Mouse (Mus musculus): ENCODE results near the gene Dnase1l2. TPM values are rescaled to one million over a fixed set of nuclear protein-coding genes. Genes with fewer than 3 reads are reported as not detected.

Dnase1l2 gene
- polyA plus RNA-seq (2015; fragmentation: Nextera tagmentation; extraction: Ambion mirVana): 7.9 and 9.9 TPM in 2 replicates

- Histone ChIP-seq H3K4me3 (ENCODE audit: low read depth, low read length) (no peak within 1 kb of the TSS), H3K27ac (ENCODE audit: low read length) (no peak within 1 kb of the TSS), H3K4me2 (ENCODE audit: low read length) (no peak within 1 kb of the TSS), H3K4me1 (ENCODE audit: control insufficient read depth, insufficient read depth, low read length) (no peaks in the 10 kb centered on the region), H3K9me3 (replicated peaks; ENCODE audit: control insufficient read depth, low read length, poor library complexity, severe bottlenecking) (no peaks in the 10 kb centered on the region), H3K9ac (ENCODE audit: low read depth, low read length) (no peak within 1 kb of the TSS), H3K27me3 (ENCODE audit: control insufficient read depth, insufficient read depth, low read depth, low read length) (no peaks in the 10 kb centered on the region), H3K36me3 (ENCODE audit: control insufficient read depth, insufficient read depth, low read length) (peaks cover 56% of the 10 kb centered on the region)
- 82% methylated on average over 7 of the region's 7 CpGs for WGBS
- ATAC-seq: no peak
Measured at GRCm38 (mm10) chr17:24442632-24443155, at the start of gene Dnase1l2. Dnase1l2 (minus strand) TSS chr17:24443105.

GRCm38 (mm10) chr17:24490399-24490798 is 47.5 kb upstream of the Dnase1l2 start:
- peak overlapping the region; percentile 82 for H3K9ac ChIP-seq (ENCODE audit: low read depth, low read length)
- no peaks in the 10 kb centered on the region for H3K27me3 ChIP-seq (ENCODE audit: control insufficient read depth, insufficient read depth, low read depth, low read length)
- peak overlapping the region; percentile 85 for H3K27ac ChIP-seq (ENCODE audit: low read length)
- WGBS: 48% methylated on average over 4 of the region's 4 CpGs
- H3K4me3 ChIP-seq (ENCODE audit: low read depth, low read length): peak overlapping the region; percentile 59
- H3K9me3 ChIP-seq (replicated peaks; ENCODE audit: control insufficient read depth, low read length, poor library complexity, severe bottlenecking): no peaks in the 10 kb centered on the region
- no peaks in the 10 kb centered on the region for H3K36me3 ChIP-seq (ENCODE audit: control insufficient read depth, insufficient read depth, low read length)
- ATAC-seq: no peak
- H3K4me1 ChIP-seq (ENCODE audit: control insufficient read depth, insufficient read depth, low read length): peaks cover 34% of the 10 kb centered on the region
- H3K4me2 ChIP-seq (ENCODE audit: low read length): peak overlapping the region; percentile 93

- Histone ChIP-seq H3K27ac (ENCODE audit: low read length) (peak overlapping the region; percentile 85), H3K4me2 (ENCODE audit: low read length) (peak overlapping the region; percentile 93), H3K27me3 (ENCODE audit: control insufficient read depth, insufficient read depth, low read depth, low read length) (no peaks in the 10 kb centered on the region), H3K9me3 (replicated peaks; ENCODE audit: control insufficient read depth, low read length, poor library complexity, severe bottlenecking) (no peaks in the 10 kb centered on the region), H3K4me1 (ENCODE audit: control insufficient read depth, insufficient read depth, low read length) (peaks cover 37% of the 10 kb centered on the region), H3K4me3 (ENCODE audit: low read depth, low read length) (peak overlapping the region; percentile 59), H3K9ac (ENCODE audit: low read depth, low read length) (peak overlapping the region; percentile 82), H3K36me3 (ENCODE audit: control insufficient read depth, insufficient read depth, low read length) (no peaks in the 10 kb centered on the region)
- WGBS: 11% methylated on average over 18 of the region's 19 CpGs
- peak; percentile 26 for ATAC-seq
Measured at GRCm38 (mm10) chr17:24489265-24490030, 46.5 kb upstream of the Dnase1l2 start.

GRCm38 (mm10) chr17:24488662-24489264 is 45.9 kb upstream of the Dnase1l2 start:
- H3K9ac ChIP-seq (ENCODE audit: low read depth, low read length): peak overlapping the region; percentile 82
- peak overlapping the region; percentile 59 for H3K4me3 ChIP-seq (ENCODE audit: low read depth, low read length)
- no peaks in the 10 kb centered on the region for H3K27me3 ChIP-seq (ENCODE audit: control insufficient read depth, insufficient read depth, low read depth, low read length)
- H3K27ac ChIP-seq (ENCODE audit: low read length): peak overlapping the region; percentile 85
- ATAC-seq: peak; percentile 81
- H3K4me2 ChIP-seq (ENCODE audit: low read length): peak overlapping the region; percentile 93
- peaks cover 35% of the 10 kb centered on the region for H3K4me1 ChIP-seq (ENCODE audit: control insufficient read depth, insufficient read depth, low read length)
- under 1% methylated on average over 28 of the region's 81 CpGs for WGBS
- H3K9me3 ChIP-seq (replicated peaks; ENCODE audit: control insufficient read depth, low read length, poor library complexity, severe bottlenecking): no peaks in the 10 kb centered on the region
- no peaks in the 10 kb centered on the region for H3K36me3 ChIP-seq (ENCODE audit: control insufficient read depth, insufficient read depth, low read length)

GRCm38 (mm10) chr17:24488186-24488661 is 45.3 kb upstream of the Dnase1l2 start, which contains the start of gene Caskin1:
Caskin1 (plus strand) TSS chr17:24488601.
- Histone ChIP-seq H3K27me3 (ENCODE audit: control insufficient read depth, insufficient read depth, low read depth, low read length) (no peaks in the 10 kb centered on the region), H3K36me3 (ENCODE audit: control insufficient read depth, insufficient read depth, low read length) (no peaks in the 10 kb centered on the region), H3K9ac (ENCODE audit: low read depth, low read length) (peak within 1 kb of the TSS; percentile 82), H3K27ac (ENCODE audit: low read length) (peak within 1 kb of the TSS; percentile 85), H3K4me3 (ENCODE audit: low read depth, low read length) (peak within 1 kb of the TSS; percentile 59), H3K4me2 (ENCODE audit: low read length) (peak within 1 kb of the TSS; percentile 93), H3K9me3 (replicated peaks; ENCODE audit: control insufficient read depth, low read length, poor library complexity, severe bottlenecking) (no peaks in the 10 kb centered on the region), H3K4me1 (ENCODE audit: control insufficient read depth, insufficient read depth, low read length) (peaks cover 35% of the 10 kb centered on the region)
- peak; percentile 73 for ATAC-seq
- WGBS: under 1% methylated on average over 37 of the region's 45 CpGs

GRCm38 (mm10) chr17:24485090-24485860 is 42.4 kb upstream of the Dnase1l2 start:
- ATAC-seq: no peak
- Histone ChIP-seq H3K9ac (ENCODE audit: low read depth, low read length) (peak overlapping the region; percentile 40), H3K4me3 (ENCODE audit: low read depth, low read length) (no peak overlapping the region), H3K36me3 (ENCODE audit: control insufficient read depth, insufficient read depth, low read length) (no peaks in the 10 kb centered on the region), H3K4me1 (ENCODE audit: control insufficient read depth, insufficient read depth, low read length) (peaks cover 23% of the 10 kb centered on the region), H3K27me3 (ENCODE audit: control insufficient read depth, insufficient read depth, low read depth, low read length) (no peaks in the 10 kb centered on the region), H3K9me3 (replicated peaks; ENCODE audit: control insufficient read depth, low read length, poor library complexity, severe bottlenecking) (no peaks in the 10 kb centered on the region), H3K4me2 (ENCODE audit: low read length) (no peak overlapping the region), H3K27ac (ENCODE audit: low read length) (peak overlapping the region; percentile 52; the same call in 1 of the 2 replicates)
- 43% methylated on average over 11 of the region's 11 CpGs for WGBS

GRCm38 (mm10) chr17:24483495-24483894 is 40.6 kb upstream of the Dnase1l2 start:
- H3K9me3 ChIP-seq (replicated peaks; ENCODE audit: control insufficient read depth, low read length, poor library complexity, severe bottlenecking): no peaks in the 10 kb centered on the region
- 83% methylated on average over 3 of the region's 3 CpGs for WGBS
- H3K27me3 ChIP-seq (ENCODE audit: control insufficient read depth, insufficient read depth, low read depth, low read length): no peaks in the 10 kb centered on the region
- H3K9ac ChIP-seq (ENCODE audit: low read depth, low read length): no peak overlapping the region
- H3K36me3 ChIP-seq (ENCODE audit: control insufficient read depth, insufficient read depth, low read length): no peaks in the 10 kb centered on the region
- H3K4me2 ChIP-seq (ENCODE audit: low read length): no peak overlapping the region
- H3K4me1 ChIP-seq (ENCODE audit: control insufficient read depth, insufficient read depth, low read length): peaks cover 17% of the 10 kb centered on the region
- no peak overlapping the region for H3K4me3 ChIP-seq (ENCODE audit: low read depth, low read length)
- H3K27ac ChIP-seq (ENCODE audit: low read length): no peak overlapping the region
- ATAC-seq: no peak

GRCm38 (mm10) chr17:24481027-24481815 is 38.3 kb upstream of the Dnase1l2 start:
- Histone ChIP-seq H3K9ac (ENCODE audit: low read depth, low read length) (no peak overlapping the region), H3K4me2 (ENCODE audit: low read length) (no peak overlapping the region)
- WGBS: 95% methylated on average over 20 of the region's 20 CpGs

More at GRCm38 (mm10) chr17:24481027-24481815, 38.3 kb upstream of the Dnase1l2 start:
- Histone ChIP-seq H3K36me3 (ENCODE audit: control insufficient read depth, insufficient read depth, low read length) (peaks cover 10% of the 10 kb centered on the region), H3K27ac (ENCODE audit: low read length) (no peak overlapping the region), H3K27me3 (ENCODE audit: control insufficient read depth, insufficient read depth, low read depth, low read length) (no peaks in the 10 kb centered on the region), H3K9me3 (replicated peaks; ENCODE audit: control insufficient read depth, low read length, poor library complexity, severe bottlenecking) (no peaks in the 10 kb centered on the region), H3K4me1 (ENCODE audit: control insufficient read depth, insufficient read depth, low read length) (peaks cover 16% of the 10 kb centered on the region), H3K4me3 (ENCODE audit: low read depth, low read length) (no peak overlapping the region)
- ATAC-seq: no peak

All from midbrain, embryonic 16.5 days (tissue).